In genomic region chr7:45090251-45090977, GRCm38 (mm10) we compare ENCODE assay signal across 10 mouse cellular contexts. TPM values are rescaled to one million over a fixed set of nuclear protein-coding genes. Genes with fewer than 3 reads are reported as not detected.
DNase-seq lines count a peak whose midpoint lies in the region; ATAC-seq and TF ChIP-seq lines count a peak whose summit lies in the region.
"Had no signal": no experiment of that assay in that cellular context is flagged by ENCODE, and none has a peak within 500 bp of the region (broad histone marks: within the 10 kb centered on the region; RNA-seq: fewer than 3 reads in every experiment).

No protein-coding gene starts in this region.

- no peak for DNase-seq in forebrain, embryonic 10.5 days (ENCODE audit: extremely low spot score, low spot score)
- no peak for DNase-seq in forebrain, embryonic 11.5 days (ENCODE audit: low spot score)
- no peak for DNase-seq in midbrain, embryonic 10.5 days (ENCODE audit: low spot score)
- DNase-seq in midbrain, embryonic 11.5 days (ENCODE audit: low spot score, missing footprints), result no peak
- DNase-seq in hindbrain, embryonic 14.5 days (ENCODE audit: low spot score), result no peak
- no peak for DNase-seq in left cerebral cortex, adult 2 months (ENCODE audit: extremely low spot score in 1 of 2, low spot score in 2 of 2)
- no peak for DNase-seq in urinary bladder, postnatal 25 days (ENCODE audit: low spot score)
- DNase-seq: cerebellum, adult 11 months; kidney, adult 8-10 months had no signal

- no peak overlapping the region for H3K9ac ChIP-seq in forebrain, embryonic 11.5 days (ENCODE audit: low read length)
- no peak overlapping the region for H3K9ac ChIP-seq in midbrain, embryonic 11.5 days (ENCODE audit: low read length)
- no peak overlapping the region for H3K9ac ChIP-seq in hindbrain, embryonic 14.5 days
- H3K9ac ChIP-seq in neural tube, embryonic 14.5 days (replicated peaks; ENCODE audit: low read depth, low read length), result no peak overlapping the region

- peaks cover 49% of the 10 kb centered on the region for H3K4me1 ChIP-seq in forebrain, embryonic 10.5 days
- peaks cover 3% of the 10 kb centered on the region; the same call in 1 of the 2 replicates for H3K4me1 ChIP-seq in forebrain, embryonic 11.5 days (replicated peaks; ENCODE audit: control insufficient read depth, insufficient read depth, low read length)
- H3K4me1 ChIP-seq in midbrain, embryonic 10.5 days, result peaks cover 31% of the 10 kb centered on the region
- peaks cover 9% of the 10 kb centered on the region for H3K4me1 ChIP-seq in midbrain, embryonic 11.5 days (ENCODE audit: control insufficient read depth, insufficient read depth, low read length)
- no peaks in the 10 kb centered on the region for H3K4me1 ChIP-seq in hindbrain, embryonic 14.5 days (replicated peaks; ENCODE audit: control insufficient read depth, insufficient read depth, low read length)
- 0 out of 2 replicates have a peak, but pooled peaks cover 4% of the 10 kb centered on the region for H3K4me1 ChIP-seq in neural tube, embryonic 14.5 days (ENCODE audit: control insufficient read depth, insufficient read depth, low read length)

- no peak overlapping the region; the same call in 1 of the 2 replicates for H3K27ac ChIP-seq in forebrain, embryonic 10.5 days
- no peak overlapping the region for H3K27ac ChIP-seq in forebrain, embryonic 11.5 days (ENCODE audit: low read depth, low read length)
- no peak overlapping the region for H3K27ac ChIP-seq in midbrain, embryonic 10.5 days (replicated peaks)
- H3K27ac ChIP-seq in midbrain, embryonic 11.5 days (ENCODE audit: low read depth, low read length), result no peak overlapping the region
- no peak overlapping the region for H3K27ac ChIP-seq in hindbrain, embryonic 14.5 days
- no peak overlapping the region for H3K27ac ChIP-seq in neural tube, embryonic 14.5 days (ENCODE audit: low read depth, low read length)
- no peak overlapping the region for H3K27ac ChIP-seq in left cerebral cortex, adult 2 months

- H3K36me3 ChIP-seq in forebrain, embryonic 10.5 days (replicated peaks), result peaks cover 42% of the 10 kb centered on the region
- H3K36me3 ChIP-seq in forebrain, embryonic 11.5 days (ENCODE audit: control insufficient read depth, insufficient read depth, low read length), result peaks cover 9% of the 10 kb centered on the region
- H3K36me3 ChIP-seq in midbrain, embryonic 10.5 days, result peaks cover 33% of the 10 kb centered on the region
- peaks cover 3% of the 10 kb centered on the region; the same call in 1 of the 2 replicates for H3K36me3 ChIP-seq in midbrain, embryonic 11.5 days (ENCODE audit: control insufficient read depth, insufficient read depth, low read length)
- no peaks in the 10 kb centered on the region for H3K36me3 ChIP-seq in hindbrain, embryonic 14.5 days (replicated peaks; ENCODE audit: control insufficient read depth, insufficient read depth)
- H3K36me3 ChIP-seq in neural tube, embryonic 14.5 days (ENCODE audit: control insufficient read depth, insufficient read depth, low read length), result no peaks in the 10 kb centered on the region

- no peak for TF ChIP-seq CTCF in left cerebral cortex, adult 2 months (IDR thresholded peaks at IDR 0.05)

- H3K4me2 ChIP-seq in forebrain, embryonic 11.5 days (ENCODE audit: low read depth, low read length, severe bottlenecking), result no peak overlapping the region
- H3K4me2 ChIP-seq in midbrain, embryonic 11.5 days, result no peak overlapping the region
- H3K4me2 ChIP-seq in hindbrain, embryonic 14.5 days (replicated peaks), result peak overlapping the region; percentile 52
- 0 out of 2 replicates have a peak overlapping the region, but pooled peaks have one; percentile 56 for H3K4me2 ChIP-seq in neural tube, embryonic 14.5 days (ENCODE audit: low read depth, low read length)

- H3K4me3 ChIP-seq in forebrain, embryonic 10.5 days, result peak overlapping the region; percentile 68; the same call in 1 of the 2 replicates
- H3K4me3 ChIP-seq in forebrain, embryonic 11.5 days (ENCODE audit: low read depth, low read length), result no peak overlapping the region
- H3K4me3 ChIP-seq in midbrain, embryonic 10.5 days, result peak overlapping the region; percentile 64; the same call in 1 of the 2 replicates
- H3K4me3 ChIP-seq in midbrain, embryonic 11.5 days (ENCODE audit: low read depth, low read length), result no peak overlapping the region
- peak overlapping the region; percentile 35; the same call in 1 of the 2 replicates for H3K4me3 ChIP-seq in hindbrain, embryonic 14.5 days (replicated peaks; ENCODE audit: low read length)
- H3K4me3 ChIP-seq in neural tube, embryonic 14.5 days (ENCODE audit: low read depth, low read length), result peak overlapping the region; percentile 30; the same call in 1 of the 2 replicates
- no peak overlapping the region for H3K4me3 ChIP-seq in left cerebral cortex, adult 2 months

- intact Hi-C loops in left cerebral cortex, adult 2 months (cut with DNase I), result no loop called here

- H3K27me3 ChIP-seq in forebrain, embryonic 10.5 days (ENCODE audit: poor library complexity, severe bottlenecking), result peaks cover 5% of the 10 kb centered on the region; the same call in 1 of the 2 replicates
- no peaks in the 10 kb centered on the region for H3K27me3 ChIP-seq in forebrain, embryonic 11.5 days (ENCODE audit: control insufficient read depth, insufficient read depth, low read length)
- 0 out of 2 replicates have a peak, but pooled peaks cover 5% of the 10 kb centered on the region for H3K27me3 ChIP-seq in midbrain, embryonic 10.5 days (ENCODE audit: low read depth, poor library complexity, severe bottlenecking)
- no peaks in the 10 kb centered on the region; the same call in 1 of the 2 replicates for H3K27me3 ChIP-seq in midbrain, embryonic 11.5 days (ENCODE audit: control insufficient read depth, insufficient read depth, low read length)
- H3K27me3 ChIP-seq in hindbrain, embryonic 14.5 days (ENCODE audit: control insufficient read depth, insufficient read depth, low read length), result no peaks in the 10 kb centered on the region
- H3K27me3 ChIP-seq in neural tube, embryonic 14.5 days (ENCODE audit: control insufficient read depth, insufficient read depth, low read length), result no peaks in the 10 kb centered on the region

- no peak for ATAC-seq in forebrain, embryonic 11.5 days (replicated peaks; ENCODE audit: low FRiP score)
- ATAC-seq in midbrain, embryonic 11.5 days (ENCODE audit: low FRiP score), result no peak
- no peak for ATAC-seq in hindbrain, embryonic 14.5 days (ENCODE audit: low FRiP score)
- no peak for ATAC-seq in neural tube, embryonic 14.5 days (ENCODE audit: low read depth)

- WGBS in forebrain, embryonic 10.5 days, result 81% methylated on average over 13 of the region's 13 CpGs
- 82% methylated on average over 13 of the region's 13 CpGs for WGBS in forebrain, embryonic 11.5 days
- WGBS in midbrain, embryonic 10.5 days, result 82% methylated on average over 13 of the region's 13 CpGs
- WGBS in midbrain, embryonic 11.5 days, result 81% methylated on average over 13 of the region's 13 CpGs
- 82% methylated on average over 13 of the region's 13 CpGs for WGBS in hindbrain, embryonic 14.5 days
- 87% methylated on average over 13 of the region's 13 CpGs for WGBS in neural tube, embryonic 14.5 days

- H3K9me3 ChIP-seq in forebrain, embryonic 10.5 days, result no peaks in the 10 kb centered on the region
- no peaks in the 10 kb centered on the region for H3K9me3 ChIP-seq in forebrain, embryonic 11.5 days (ENCODE audit: control insufficient read depth, low read length)
- H3K9me3 ChIP-seq in midbrain, embryonic 10.5 days (replicated peaks), result no peaks in the 10 kb centered on the region
- no peaks in the 10 kb centered on the region for H3K9me3 ChIP-seq in midbrain, embryonic 11.5 days (ENCODE audit: control insufficient read depth, low read length)
- H3K9me3 ChIP-seq in hindbrain, embryonic 14.5 days (ENCODE audit: control insufficient read depth, low read length), result no peaks in the 10 kb centered on the region
- H3K9me3 ChIP-seq in neural tube, embryonic 14.5 days (ENCODE audit: control insufficient read depth, low read length), result no peaks in the 10 kb centered on the region

RNA-seq across cellular contexts. Expression of gene Rcn3, which starts 1.6 kb away (rescaled TPM):
- polyA plus RNA-seq in forebrain, embryonic 10.5 days (2016; fragmentation: Nextera tagmentation; extraction: Ambion mirVana), result 101 and 113 TPM in 2 replicates
- 110 and 118 TPM in 2 replicates for polyA plus RNA-seq in forebrain, embryonic 11.5 days (2014; fragmentation: Nextera tagmentation; extraction: Ambion mirVana)
- 122 and 128 TPM in 2 replicates for polyA plus RNA-seq in midbrain, embryonic 10.5 days (2016; fragmentation: Nextera tagmentation; extraction: Ambion mirVana)
- 121 and 123 TPM in 2 replicates for polyA plus RNA-seq in midbrain, embryonic 11.5 days (2014; fragmentation: Nextera tagmentation; extraction: Ambion mirVana)
- polyA plus RNA-seq in hindbrain, embryonic 14.5 days (2014; fragmentation: Nextera tagmentation; extraction: Ambion mirVana), result 77.7 and 93.3 TPM in 2 replicates
- 23.7 and 118 TPM in 2 replicates for polyA plus RNA-seq in neural tube, embryonic 14.5 days (2014; fragmentation: Nextera tagmentation; extraction: Ambion mirVana)
- total RNA-seq in left cerebral cortex, adult 2 months (2021), result 1 to 10 TPM; 4.9 to 5.6 TPM

RNA-seq across cellular contexts. Expression of gene Fcgrt, which starts 13.2 kb away (rescaled TPM):
- 5.5 and 5.9 TPM in 2 replicates for polyA plus RNA-seq in forebrain, embryonic 10.5 days (2016; fragmentation: Nextera tagmentation; extraction: Ambion mirVana)
- 7.1 and 7.3 TPM in 2 replicates for polyA plus RNA-seq in forebrain, embryonic 11.5 days (2014; fragmentation: Nextera tagmentation; extraction: Ambion mirVana)
- 12.0 and 15.3 TPM in 2 replicates for polyA plus RNA-seq in midbrain, embryonic 10.5 days (2016; fragmentation: Nextera tagmentation; extraction: Ambion mirVana)
- 16.1 and 18.3 TPM in 2 replicates for polyA plus RNA-seq in midbrain, embryonic 11.5 days (2014; fragmentation: Nextera tagmentation; extraction: Ambion mirVana)
- 37.7 and 40.5 TPM in 2 replicates for polyA plus RNA-seq in hindbrain, embryonic 14.5 days (2014; fragmentation: Nextera tagmentation; extraction: Ambion mirVana)
- 7.0 and 36.4 TPM in 2 replicates for polyA plus RNA-seq in neural tube, embryonic 14.5 days (2014; fragmentation: Nextera tagmentation; extraction: Ambion mirVana)
- 10 to 100 TPM; 16.7 to 23.4 TPM for total RNA-seq in left cerebral cortex, adult 2 months (2021)

RNA-seq across cellular contexts. Expression of gene Prrg2, which starts 27.9 kb away (rescaled TPM):
- polyA plus RNA-seq in forebrain, embryonic 10.5 days (2016; fragmentation: Nextera tagmentation; extraction: Ambion mirVana), result 16.5 and 17.7 TPM in 2 replicates
- polyA plus RNA-seq in forebrain, embryonic 11.5 days (2014; fragmentation: Nextera tagmentation; extraction: Ambion mirVana), result 14.2 and 18.4 TPM in 2 replicates
- polyA plus RNA-seq in midbrain, embryonic 10.5 days (2016; fragmentation: Nextera tagmentation; extraction: Ambion mirVana), result 17.0 and 17.3 TPM in 2 replicates
- polyA plus RNA-seq in midbrain, embryonic 11.5 days (2014; fragmentation: Nextera tagmentation; extraction: Ambion mirVana), result 12.7 and 13.5 TPM in 2 replicates
- polyA plus RNA-seq in hindbrain, embryonic 14.5 days (2014; fragmentation: Nextera tagmentation; extraction: Ambion mirVana), result 12.8 and 13.9 TPM in 2 replicates
- 12.7 and 12.8 TPM in 2 replicates for polyA plus RNA-seq in neural tube, embryonic 14.5 days (2014; fragmentation: Nextera tagmentation; extraction: Ambion mirVana)
- total RNA-seq in left cerebral cortex, adult 2 months (2021), result 10 to 100 TPM in 1 of 2 experiments, 1 to 10 TPM in 1; 9.0 to 10.4 TPM

RNA-seq across cellular contexts. Expression of gene Nosip, which starts 28.2 kb away (rescaled TPM):
- polyA plus RNA-seq in forebrain, embryonic 10.5 days (2016; fragmentation: Nextera tagmentation; extraction: Ambion mirVana), result 61.2 and 67.6 TPM in 2 replicates
- polyA plus RNA-seq in forebrain, embryonic 11.5 days (2014; fragmentation: Nextera tagmentation; extraction: Ambion mirVana), result 52.6 and 64.0 TPM in 2 replicates
- 63.0 and 66.7 TPM in 2 replicates for polyA plus RNA-seq in midbrain, embryonic 10.5 days (2016; fragmentation: Nextera tagmentation; extraction: Ambion mirVana)
- polyA plus RNA-seq in midbrain, embryonic 11.5 days (2014; fragmentation: Nextera tagmentation; extraction: Ambion mirVana), result 53.2 and 56.7 TPM in 2 replicates
- polyA plus RNA-seq in hindbrain, embryonic 14.5 days (2014; fragmentation: Nextera tagmentation; extraction: Ambion mirVana), result 57.9 and 62.1 TPM in 2 replicates
- 65.4 and 67.3 TPM in 2 replicates for polyA plus RNA-seq in neural tube, embryonic 14.5 days (2014; fragmentation: Nextera tagmentation; extraction: Ambion mirVana)
- total RNA-seq in left cerebral cortex, adult 2 months (2021), result 10 to 100 TPM; 53.6 to 55.6 TPM

RNA-seq across cellular contexts. Expression of gene Rps11, which starts 33.8 kb away (rescaled TPM):
- polyA plus RNA-seq in forebrain, embryonic 10.5 days (2016; fragmentation: Nextera tagmentation; extraction: Ambion mirVana), result 1,843 and 1,853 TPM in 2 replicates
- 1,418 and 1,481 TPM in 2 replicates for polyA plus RNA-seq in forebrain, embryonic 11.5 days (2014; fragmentation: Nextera tagmentation; extraction: Ambion mirVana)
- 1,493 and 1,787 TPM in 2 replicates for polyA plus RNA-seq in midbrain, embryonic 10.5 days (2016; fragmentation: Nextera tagmentation; extraction: Ambion mirVana)
- 1,376 and 1,392 TPM in 2 replicates for polyA plus RNA-seq in midbrain, embryonic 11.5 days (2014; fragmentation: Nextera tagmentation; extraction: Ambion mirVana)
- 767 and 952 TPM in 2 replicates for polyA plus RNA-seq in hindbrain, embryonic 14.5 days (2014; fragmentation: Nextera tagmentation; extraction: Ambion mirVana)
- 781 and 868 TPM in 2 replicates for polyA plus RNA-seq in neural tube, embryonic 14.5 days (2014; fragmentation: Nextera tagmentation; extraction: Ambion mirVana)
- total RNA-seq in left cerebral cortex, adult 2 months (2021), result 100 to 1,000 TPM; 421 to 444 TPM

Comparison
In these comparisons a context has a peak if more than half of its experiments do, and no peak if none do; other contexts are left out.
1. H3K4me3 ChIP-seq: peak in forebrain, embryonic 10.5 days (single experiment), midbrain, embryonic 10.5 days (single experiment), hindbrain, embryonic 14.5 days (single experiment) and neural tube, embryonic 14.5 days (single experiment); none in forebrain, embryonic 11.5 days (single experiment), midbrain, embryonic 11.5 days (single experiment) and left cerebral cortex, adult 2 months (single experiment).
2. H3K4me2 ChIP-seq: peak in hindbrain, embryonic 14.5 days (single experiment) and neural tube, embryonic 14.5 days (single experiment); none in forebrain, embryonic 11.5 days (single experiment) and midbrain, embryonic 11.5 days (single experiment).